Mouse (Mus musculus) liver, embryonic 14.5 days (tissue): Measurements from ENCODE around the gene Scube3. TPM values are rescaled to one million over a fixed set of nuclear protein-coding genes. Genes with fewer than 3 reads are reported as not detected.

Experiments
- ATAC-seq: fragments of 200-750 bp; cut with Nextera tagmentation; 2 replicates; pipeline ENCODE4 v1.8.0; 2017; ENCODE audit warnings: moderate number of reproducible peaks, mild to moderate bottlenecking, moderate library complexity; ENCODE audit not compliant: insufficient read depth
- DNase-seq, 3 experiments: peaks; one replicate each; pipeline ENCODE4 v3.0.0-alpha.2; 2012 to 2013; ENCODE audit warnings: low read depth in 3 of 3, low spot score in 3 of 3
- H3K27ac ChIP-seq: fragments of 300-500 bp; sonication (generic); 2 replicates; pipeline ENCODE4 v1.5.1; 2014; ENCODE audit warnings: moderate library complexity, mild to moderate bottlenecking, control low read depth, inconsistent platforms
- H3K27me3 ChIP-seq: fragments of 300-500 bp; sonication (generic); 2 replicates; pipeline ENCODE4 v1.6.1; 2014; ENCODE audit warnings: mild to moderate bottlenecking, low read length, moderate library complexity; ENCODE audit not compliant: control insufficient read depth, insufficient read depth
- H3K36me3 ChIP-seq: fragments of 300-500 bp; sonication (generic); replicated peaks from 2 replicates; pipeline ENCODE4 v1.6.1; 2014; ENCODE audit warnings: low read depth; ENCODE audit not compliant: control insufficient read depth, insufficient read depth
- H3K4me1 ChIP-seq, 2 experiments: fragments of 200-500 bp in 1 of 2; fragments of 300-500 bp in 1 of 2; sonication (generic) in 1 of 2; replicated peaks; 2 replicates each; pipeline ENCODE4 v1.6.1; 2012 to 2014; ENCODE audit warnings: antibody characterized with exemption in 1 of 2, inconsistent platforms in 1 of 2, low read length in 1 of 2; ENCODE audit not compliant: control insufficient read depth in 2 of 2, insufficient read depth in 2 of 2
- H3K4me2 ChIP-seq: fragments of 300-500 bp; sonication (generic); 2 replicates; pipeline ENCODE4 v1.6.1; 2014; ENCODE audit warnings: low read depth, mild to moderate bottlenecking, control low read depth, moderate library complexity
- H3K4me3 ChIP-seq, 2 experiments: fragments of 200-500 bp in 1 of 2; fragments of 300-500 bp in 1 of 2; sonication (generic) in 1 of 2; 2 replicates each; pipeline ENCODE4 v1.5.1; 2012 to 2014; ENCODE audit warnings: low read depth in 2 of 2, low read length in 2 of 2, mild to moderate bottlenecking in 2 of 2, control low read depth in 1 of 2, inconsistent platforms in 1 of 2, moderate library complexity in 1 of 2; ENCODE audit not compliant: insufficient read depth in 1 of 2
- H3K9ac ChIP-seq: fragments of 300-500 bp; sonication (generic); replicated peaks from 2 replicates; pipeline ENCODE4 v1.6.1; 2014; ENCODE audit warnings: mild to moderate bottlenecking, control low read depth, moderate library complexity
- H3K9me3 ChIP-seq: fragments of 300-500 bp; sonication (generic); 2 replicates; pipeline ENCODE4 v1.6.1; 2016; ENCODE audit warnings: low read length, mixed read lengths; ENCODE audit not compliant: control insufficient read depth
- CTCF ChIP-seq: IDR thresholded peaks from 2 replicates; pipeline ENCODE4 v1.5.1; 2016; ENCODE audit warnings: antibody characterized with exemption, low read depth, control low read depth
- EP300 ChIP-seq: IDR thresholded peaks from 2 replicates; pipeline ENCODE4 v1.6.1; 2016; ENCODE audit warnings: antibody characterized with exemption, low read depth
- WGBS: fragments of 180-500 bp; shearing (Covaris S2); extraction: QIAGEN DNeasy Blood & Tissue Kit; methylation state at CpG from one replicate; pipeline ENCODE4 v1.1.7; 2014; ENCODE audit not compliant: insufficient replicate concordance; 5-methylcytosine and 5-hydroxymethylcytosine counted together
- polyA plus RNA-seq, 2 experiments: library from polyadenylated mRNA; depleted of rRNA in 1 of 2; stranded (reverse) in 1 of 2; unstranded in 1 of 2; fragments of >200 nt; fragmentation: Nextera tagmentation in 1 of 2; extraction: Ambion mirVana in 1 of 2; gene quantifications; 2 replicates each; pipeline versions ENCODE4 v1.2.1 to v1.2.3; 2012 to 2014

Scube3 gene
- polyA plus RNA-seq, 2 experiments: 0.23 to 0.33 TPM

DNA sequence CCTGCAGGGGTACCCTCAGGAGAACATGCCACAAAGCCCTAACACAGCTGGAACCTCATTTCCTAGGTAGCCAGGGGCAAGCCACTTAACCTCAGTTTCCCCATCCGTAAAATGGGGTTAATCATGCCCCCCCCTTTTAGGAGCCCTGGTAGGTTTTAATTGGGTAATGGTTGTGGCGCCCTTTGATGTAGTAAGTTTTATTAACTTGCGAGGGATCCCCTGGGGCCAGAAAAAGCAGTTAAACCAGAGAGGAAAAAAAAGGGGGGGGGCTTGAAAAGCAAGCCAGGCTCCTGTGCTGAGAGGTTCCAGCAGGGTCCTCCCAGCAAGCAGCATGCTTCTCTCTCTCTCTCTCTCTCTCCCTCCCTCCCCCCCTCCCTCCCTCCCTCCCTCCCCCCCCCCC, 42.9 kb upstream of the Scube3 start:
- TF ChIP-seq EP300 (no peak), CTCF (no peak)
- WGBS: 48% methylated on average over 3 of the region's 3 CpGs
- Histone ChIP-seq H3K4me1 (no peaks in the 10 kb centered on the region), H3K4me3 (no peak overlapping the region), H3K27ac (no peak overlapping the region), H3K9ac (no peak overlapping the region), H3K27me3 (no peaks in the 10 kb centered on the region), H3K36me3 (no peaks in the 10 kb centered on the region), H3K9me3 (no peaks in the 10 kb centered on the region), H3K4me2 (no peak overlapping the region)
- DNase-seq: no peak
- ATAC-seq: no peak

- no peak for DNase-seq
- H3K9ac ChIP-seq: no peak overlapping the region
- H3K4me2 ChIP-seq: no peak overlapping the region
- H3K4me1 ChIP-seq: no peaks in the 10 kb centered on the region
- no peak overlapping the region for H3K4me3 ChIP-seq
- no peaks in the 10 kb centered on the region for H3K27me3 ChIP-seq
- ATAC-seq: no peak
- TF ChIP-seq EP300: no peak
- TF ChIP-seq CTCF: peak; percentile 34; the same call in 1 of the 2 replicates
- H3K27ac ChIP-seq: no peak overlapping the region
- H3K9me3 ChIP-seq: no peaks in the 10 kb centered on the region
- 38% methylated on average over 1 of the region's 1 CpGs for WGBS
- no peaks in the 10 kb centered on the region for H3K36me3 ChIP-seq
Observed at GRCm38 (mm10) chr17:28100669-28101068, 41.3 kb upstream of the Scube3 start.

DNA sequence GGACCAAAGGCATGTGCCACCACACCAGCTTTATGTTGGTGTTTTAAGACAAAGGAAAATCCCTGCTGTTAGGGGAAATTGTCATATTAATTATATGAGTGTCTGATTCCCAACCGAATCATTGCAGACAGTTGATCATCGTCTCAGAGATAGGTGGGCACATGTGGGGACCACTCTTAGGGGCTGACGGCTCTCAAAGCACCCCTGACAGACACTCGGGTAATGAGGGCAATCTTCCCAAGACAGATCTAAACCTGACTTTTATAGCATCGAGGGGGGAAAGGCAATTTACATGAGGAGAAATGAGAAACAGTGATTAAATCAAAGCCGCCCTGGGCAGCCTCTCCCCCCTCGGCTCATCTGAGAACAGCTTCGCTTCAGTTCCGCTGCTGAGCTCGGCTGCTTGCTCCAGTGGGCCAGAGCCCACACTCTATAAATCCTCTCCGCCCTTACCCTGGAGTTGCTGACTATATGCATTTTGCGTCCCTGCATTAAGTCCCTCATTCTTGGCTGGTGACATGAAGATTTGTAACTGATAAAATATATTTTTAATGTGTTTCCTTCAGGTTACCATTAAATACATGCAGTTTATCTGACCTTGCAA, 40.6 kb upstream of the Scube3 start:
- H3K27ac ChIP-seq: no peak overlapping the region
- no peaks in the 10 kb centered on the region for H3K4me1 ChIP-seq
- H3K9me3 ChIP-seq: no peaks in the 10 kb centered on the region
- no peak overlapping the region for H3K4me2 ChIP-seq
- no peaks in the 10 kb centered on the region for H3K36me3 ChIP-seq
- no peak for TF ChIP-seq CTCF
- TF ChIP-seq EP300: no peak
- no peaks in the 10 kb centered on the region for H3K27me3 ChIP-seq
- 45% methylated on average over 12 of the region's 12 CpGs for WGBS
- no peak overlapping the region for H3K9ac ChIP-seq
- H3K4me3 ChIP-seq: no peak overlapping the region
- DNase-seq (no peak), ATAC-seq (no peak)

- WGBS: 43% methylated on average over 10 of the region's 10 CpGs
- Histone ChIP-seq H3K27me3 (no peaks in the 10 kb centered on the region), H3K9me3 (no peaks in the 10 kb centered on the region), H3K4me2 (no peak overlapping the region), H3K36me3 (no peaks in the 10 kb centered on the region), H3K27ac (no peak overlapping the region), H3K4me1 (no peaks in the 10 kb centered on the region), H3K9ac (no peak overlapping the region), H3K4me3 (no peak overlapping the region)
- no peak for TF ChIP-seq CTCF
- TF ChIP-seq EP300: no peak
- no peak for ATAC-seq
- no peak for DNase-seq
Observed at GRCm38 (mm10) chr17:28101902-28102319, 40.0 kb upstream of the Scube3 start.

GRCm38 (mm10) chr17:28104416-28104815, 37.5 kb upstream of the Scube3 start:
- Histone ChIP-seq H3K27ac (no peak overlapping the region), H3K4me2 (no peak overlapping the region), H3K36me3 (no peaks in the 10 kb centered on the region), H3K9ac (no peak overlapping the region), H3K4me3 (no peak overlapping the region), H3K4me1 (no peaks in the 10 kb centered on the region), H3K9me3 (no peaks in the 10 kb centered on the region), H3K27me3 (no peaks in the 10 kb centered on the region)
- no peak for DNase-seq
- no peak for ATAC-seq
- TF ChIP-seq EP300: no peak
- no peak for TF ChIP-seq CTCF
- WGBS: 64% methylated on average over 6 of the region's 6 CpGs
